Mouse (Mus musculus): ENCODE data around the gene Cdc37. TPM values are rescaled to one million over a fixed set of nuclear protein-coding genes. Genes with fewer than 3 reads are reported as not detected.

Gene Cdc37
- total RNA-seq, 1 experiment from 2014 or later = 117 TPM

DNA sequence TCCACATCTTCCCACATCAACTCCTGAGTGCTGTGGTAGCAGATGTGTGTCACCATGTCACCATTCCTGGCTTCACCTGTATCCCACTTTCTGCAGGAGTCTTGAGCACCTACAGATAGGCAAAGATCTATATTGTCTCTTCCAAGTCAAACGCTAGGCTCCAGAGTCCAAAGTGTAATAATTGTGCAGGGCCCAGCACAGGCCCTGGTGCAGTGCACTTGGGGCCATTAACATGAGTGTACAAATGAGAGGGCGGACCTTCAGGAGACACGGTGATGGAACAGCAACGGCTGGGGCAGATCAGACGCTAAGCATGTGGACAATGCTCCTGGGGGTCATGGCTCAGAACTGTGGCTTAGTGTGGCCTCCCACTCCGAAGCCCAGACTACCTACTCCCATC is 36.0 kb downstream of the Cdc37 start:
- no peak for ATAC-seq (ENCODE audit: extremely low read depth, insufficient number of reproducible peaks, low FRiP score, poor library complexity, severe bottlenecking)

DNA sequence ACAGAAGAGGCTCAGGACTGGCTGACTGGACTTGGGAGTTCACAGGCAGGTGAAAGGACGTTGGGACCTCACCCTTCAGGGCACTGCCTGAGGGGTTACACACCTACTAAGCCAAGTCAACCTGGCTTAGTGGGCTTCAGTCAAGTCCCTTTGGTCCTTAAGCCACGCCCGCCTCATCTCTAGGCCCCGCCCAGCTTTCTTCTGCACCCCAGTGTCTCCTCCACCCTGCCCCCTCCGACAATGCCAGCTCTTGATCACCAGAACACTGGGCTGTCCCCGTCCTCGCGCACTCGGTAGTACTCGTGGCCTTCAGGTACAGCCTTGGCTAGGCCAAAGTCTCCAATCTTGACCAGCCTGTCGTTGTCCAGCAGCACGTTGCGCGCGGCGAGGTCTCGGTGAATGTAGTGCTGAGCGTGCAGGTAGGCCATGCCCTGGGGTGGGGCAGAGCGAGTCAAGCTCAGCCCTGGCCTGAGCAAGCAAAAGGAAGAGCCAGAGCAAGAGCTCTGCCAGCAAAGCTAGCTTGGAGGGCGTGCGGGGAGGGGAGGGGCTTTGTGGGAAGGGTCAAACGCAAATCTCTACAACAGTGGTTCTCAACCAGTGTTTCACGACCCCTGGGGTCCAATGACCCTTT is 42.1 kb downstream of the Cdc37 start:
- no peak for ATAC-seq (ENCODE audit: extremely low read depth, insufficient number of reproducible peaks, low FRiP score, poor library complexity, severe bottlenecking)

DNA sequence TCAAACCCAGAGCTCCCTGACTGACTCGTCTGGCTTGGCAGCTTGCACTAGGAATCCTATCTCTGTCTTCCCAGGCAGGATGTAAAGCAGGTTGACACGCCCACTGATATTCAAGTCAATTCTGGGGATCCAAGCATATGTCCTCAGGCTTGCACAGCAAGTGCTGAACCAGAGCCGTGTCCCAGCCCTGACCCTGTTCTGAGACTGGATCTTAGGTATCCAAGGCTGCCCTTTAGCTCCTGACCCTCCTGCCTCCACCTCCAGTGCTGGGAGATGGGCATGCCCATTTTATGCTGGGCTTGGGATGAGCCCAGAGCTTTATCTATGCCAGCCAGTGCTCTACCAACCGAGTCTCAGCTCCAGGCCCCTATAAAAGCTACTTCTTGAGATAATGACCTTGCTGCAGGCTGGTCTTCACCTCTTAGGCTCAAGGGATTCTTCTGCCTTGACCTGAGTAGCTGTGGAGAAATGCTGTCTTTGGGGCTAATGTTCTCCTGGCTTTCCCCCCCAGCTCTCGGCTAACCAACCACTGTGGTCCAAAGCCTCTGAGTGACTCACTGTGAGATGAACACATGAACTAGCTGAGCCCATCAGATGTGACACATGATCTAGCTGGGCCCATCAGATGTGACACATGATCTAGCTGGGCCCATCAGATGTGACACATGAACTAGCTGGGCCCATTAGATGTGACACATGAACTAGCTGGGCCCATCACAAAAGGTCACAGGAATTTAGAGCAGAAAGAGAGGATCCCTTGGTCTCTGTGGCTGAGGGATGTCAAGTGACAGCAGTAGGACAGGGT is 43.8 kb downstream of the Cdc37 start:
- ATAC-seq (ENCODE audit: extremely low read depth, insufficient number of reproducible peaks, low FRiP score, poor library complexity, severe bottlenecking) = no peak

DNA sequence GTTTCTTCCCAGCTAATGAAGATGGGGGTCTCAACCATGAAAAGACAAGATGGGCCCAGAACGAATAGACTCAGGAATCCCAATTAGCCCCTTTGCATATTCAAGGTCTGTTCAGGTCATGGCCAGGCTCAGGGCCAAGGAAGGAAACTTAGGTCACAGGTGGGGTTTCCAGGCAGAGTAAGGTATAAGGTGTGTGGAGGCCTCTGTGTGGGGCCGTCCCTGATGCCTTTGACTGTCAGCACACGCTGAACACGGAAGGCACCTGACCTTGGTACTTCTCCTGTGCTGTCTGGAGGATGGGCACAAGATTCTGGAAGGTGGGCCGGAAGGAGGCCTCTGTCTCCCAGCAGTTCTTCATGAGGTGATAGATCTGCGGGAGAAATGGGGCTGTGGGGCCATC is 45.0 kb downstream of the Cdc37 start:
- ATAC-seq (ENCODE audit: extremely low read depth, insufficient number of reproducible peaks, low FRiP score, poor library complexity, severe bottlenecking) = no peak

DNA sequence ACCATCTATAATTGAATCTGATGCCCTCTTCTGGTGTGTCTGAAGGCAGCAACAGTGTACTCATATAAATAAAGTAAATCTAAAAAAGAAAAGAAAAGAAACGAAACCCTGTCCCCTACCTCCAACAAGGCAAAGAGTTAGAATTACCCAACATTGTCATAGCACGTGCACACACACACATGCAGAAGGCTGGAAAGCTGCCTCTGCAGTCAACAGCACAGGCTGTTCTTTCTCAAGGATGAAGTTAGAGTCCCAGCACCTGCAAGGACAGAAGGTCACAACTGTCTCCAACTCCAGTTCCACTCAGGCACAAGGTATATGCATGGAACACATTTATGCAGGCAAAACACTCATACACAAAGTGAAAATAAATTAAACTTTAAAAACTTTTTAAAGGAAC is 47.7 kb downstream of the Cdc37 start:
- ATAC-seq (ENCODE audit: extremely low read depth, insufficient number of reproducible peaks, low FRiP score, poor library complexity, severe bottlenecking) = no peak

DNA sequence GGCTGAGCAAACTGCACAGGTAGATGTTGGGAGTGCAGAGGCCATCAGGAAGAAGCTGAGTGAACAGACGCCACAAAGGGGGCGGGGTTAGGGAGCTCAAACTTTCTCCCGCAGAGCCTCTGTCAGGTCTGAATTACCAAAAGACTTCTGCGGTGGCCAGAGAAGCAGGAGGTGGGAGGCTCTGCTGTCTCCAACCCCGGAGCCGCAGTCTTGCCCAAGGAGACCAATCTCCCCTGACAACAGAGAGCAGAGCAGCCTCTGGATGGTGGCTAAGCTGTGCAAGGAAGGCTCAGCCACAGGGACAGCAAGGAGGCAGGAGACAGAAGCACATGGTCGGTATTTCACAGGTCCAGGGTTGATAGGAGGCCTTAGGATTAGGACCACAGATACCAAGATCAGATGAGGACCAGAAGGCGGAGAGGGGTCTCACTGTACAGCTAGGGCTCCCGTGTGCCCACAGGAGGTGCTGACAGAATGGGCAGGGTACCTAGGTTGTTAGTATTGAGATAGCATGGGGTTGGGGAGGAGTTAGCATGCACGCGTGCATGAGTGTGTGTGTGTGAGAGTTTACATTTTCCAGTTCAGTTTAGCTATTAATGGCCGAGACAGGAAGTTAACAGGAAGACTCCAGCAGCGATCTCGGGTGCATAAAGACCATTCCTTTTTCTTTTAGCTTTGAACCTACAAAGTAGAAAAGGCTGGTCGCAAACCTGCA is 49.2 kb downstream of the Cdc37 start:
- ATAC-seq (ENCODE audit: extremely low read depth, insufficient number of reproducible peaks, low FRiP score, poor library complexity, severe bottlenecking) = no peak

DNA sequence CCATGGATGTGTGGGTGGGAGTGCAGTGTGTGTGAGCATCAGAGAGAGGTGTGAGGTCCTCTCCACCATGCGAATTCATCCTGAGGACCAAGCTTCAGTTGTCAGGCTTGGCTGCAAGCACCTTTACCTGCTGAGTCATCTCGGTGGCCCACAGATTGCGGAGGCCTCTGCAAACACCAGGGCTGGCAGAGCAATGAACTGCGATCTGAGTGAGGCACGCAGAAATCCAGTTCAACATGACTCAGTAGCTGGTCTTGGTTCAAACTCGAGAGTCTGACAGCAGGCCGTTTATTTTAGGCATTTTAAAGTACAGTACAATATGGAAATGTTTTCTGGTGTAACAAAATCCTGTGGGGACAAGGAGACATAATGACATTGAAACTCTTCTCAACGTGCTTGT is 52.0 kb downstream of the Cdc37 start:
- no peak for ATAC-seq (ENCODE audit: extremely low read depth, insufficient number of reproducible peaks, low FRiP score, poor library complexity, severe bottlenecking)

DNA sequence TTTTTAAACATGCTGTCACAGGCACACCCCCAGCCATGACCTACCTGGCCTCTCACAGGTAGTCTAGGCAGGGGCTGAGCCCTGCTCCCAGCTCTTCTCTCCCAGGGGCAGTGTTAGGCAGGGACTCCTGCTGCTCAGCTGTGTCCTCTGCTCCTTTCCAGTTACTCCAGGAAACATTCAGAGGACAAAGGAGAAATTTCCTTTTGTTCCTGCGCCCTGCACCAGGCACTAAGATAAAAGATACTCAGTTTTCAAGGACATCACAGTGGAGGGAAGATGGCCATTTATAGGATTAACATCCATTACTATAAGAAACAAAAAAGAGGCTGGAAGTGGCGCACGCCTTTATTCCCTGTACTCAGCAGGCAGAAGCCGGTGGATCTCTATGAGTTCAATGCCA is 53.8 kb downstream of the Cdc37 start:
- ATAC-seq (ENCODE audit: extremely low read depth, insufficient number of reproducible peaks, low FRiP score, poor library complexity, severe bottlenecking) = no peak

DNA sequence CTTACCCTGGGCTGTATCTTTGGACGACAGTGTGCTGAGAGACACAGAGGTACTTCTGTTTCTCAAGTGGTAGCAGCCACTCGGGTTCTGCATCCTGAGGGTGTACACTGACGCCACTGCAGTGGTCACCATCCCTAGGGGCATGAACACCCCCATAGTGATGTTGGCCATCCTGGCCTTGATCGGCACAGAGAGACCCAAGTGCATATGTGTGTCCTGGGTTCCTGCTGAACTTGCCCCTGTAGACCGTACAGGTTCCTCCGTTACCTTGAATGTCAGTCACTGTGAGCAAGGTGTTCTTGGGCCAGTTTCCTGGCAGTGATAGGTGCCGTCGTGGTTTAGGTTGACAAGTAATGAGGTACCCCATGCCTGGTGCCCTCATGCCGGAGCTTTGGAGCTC is 56.4 kb downstream of the Cdc37 start:
- no peak for ATAC-seq (ENCODE audit: extremely low read depth, insufficient number of reproducible peaks, low FRiP score, poor library complexity, severe bottlenecking)

DNA sequence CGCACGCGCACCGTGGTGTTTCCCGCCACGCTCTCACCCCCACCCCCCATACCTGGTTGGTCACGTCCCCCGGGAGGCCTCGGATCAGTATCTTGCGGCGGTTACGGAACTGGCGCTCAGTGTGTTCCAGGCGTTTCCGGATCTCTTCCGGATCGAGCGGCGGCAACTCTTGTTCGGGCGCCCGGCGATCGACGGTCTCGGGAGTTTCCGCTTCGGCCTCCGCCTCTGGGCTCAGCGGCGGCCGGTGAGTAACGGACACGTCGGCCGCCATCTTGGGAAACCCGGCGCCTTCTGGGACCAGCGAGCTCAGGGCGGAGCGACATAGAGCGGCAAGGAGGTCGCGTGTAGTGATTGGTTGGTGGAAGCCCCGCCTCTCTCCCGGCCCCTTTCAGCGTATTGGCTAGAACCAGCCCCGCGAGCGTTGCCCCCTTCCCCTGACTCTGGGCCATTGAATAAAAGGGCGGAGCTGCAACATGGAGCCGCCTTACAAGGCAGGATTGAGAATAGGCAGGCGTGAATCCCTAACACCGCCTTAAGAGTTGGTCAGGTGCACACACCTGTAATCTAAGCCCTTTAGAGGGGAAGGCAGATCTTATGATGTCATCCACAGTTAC is 58.0 kb downstream of the Cdc37 start, which contains the start of the genes Gm38431 and Raver1:
Gm38431 (minus strand) TSS at position 291 of the 614 bp plus-strand sequence.
Raver1 (minus strand) TSS at position 302 of the 614 bp plus-strand sequence.
- peak; percentile 98 for ATAC-seq (ENCODE audit: extremely low read depth, insufficient number of reproducible peaks, low FRiP score, poor library complexity, severe bottlenecking)

DNA sequence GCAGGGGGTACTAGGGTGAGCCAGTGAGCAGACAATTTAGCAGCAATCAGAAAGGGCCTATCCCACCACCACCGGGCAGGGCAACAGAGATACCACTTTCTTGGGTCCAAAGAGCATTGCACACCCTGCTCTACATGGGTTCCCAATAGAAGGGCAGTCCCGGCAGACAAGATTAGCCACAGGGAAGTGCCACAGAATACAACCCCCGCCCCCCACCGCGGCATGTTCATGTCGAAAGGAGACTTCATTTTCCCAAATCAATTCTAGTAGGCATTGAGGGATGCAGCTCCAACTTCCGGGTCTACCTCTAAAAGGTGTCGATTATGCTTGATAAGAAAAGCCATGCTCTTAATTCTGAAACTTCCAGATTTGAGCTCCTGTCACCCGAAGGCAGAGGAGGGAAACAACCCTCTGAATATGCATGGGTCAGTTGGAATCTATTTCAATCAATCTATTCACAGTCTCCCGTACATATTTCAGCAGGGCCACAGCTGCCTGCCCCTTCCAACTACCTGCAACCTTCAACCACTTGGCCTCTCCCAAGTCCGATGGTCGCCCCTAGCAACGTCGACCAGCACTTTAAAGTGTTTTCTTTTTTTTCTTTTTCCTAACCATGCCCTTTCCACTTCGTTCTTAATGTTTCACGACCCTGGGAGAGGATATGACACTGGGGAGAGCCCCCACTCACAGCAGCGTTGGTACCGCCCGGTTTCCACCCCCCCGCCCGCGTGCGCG is 58.6 kb downstream of the Cdc37 start:
- no peak for ATAC-seq (ENCODE audit: extremely low read depth, insufficient number of reproducible peaks, low FRiP score, poor library complexity, severe bottlenecking)

DNA sequence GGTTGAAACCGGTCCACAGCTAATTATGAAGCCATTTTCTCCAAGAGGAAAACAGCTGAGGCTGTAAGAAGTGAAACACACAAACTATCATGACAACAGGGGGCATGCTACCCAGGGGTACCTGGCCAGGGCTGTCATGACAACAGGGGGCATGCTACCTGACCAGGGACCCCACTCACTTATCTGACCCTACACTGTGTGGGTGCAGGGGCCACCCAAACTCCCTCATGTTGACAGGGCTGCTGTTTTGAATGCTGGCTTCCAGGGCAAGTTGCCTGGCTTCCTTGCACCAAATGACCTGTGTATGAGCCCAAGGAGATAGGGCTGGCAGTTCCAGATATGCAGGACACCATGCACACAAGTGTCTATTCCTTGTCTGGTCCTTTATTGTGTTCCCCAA is 59.2 kb downstream of the Cdc37 start:
- no peak for ATAC-seq (ENCODE audit: extremely low read depth, insufficient number of reproducible peaks, low FRiP score, poor library complexity, severe bottlenecking)

DNA sequence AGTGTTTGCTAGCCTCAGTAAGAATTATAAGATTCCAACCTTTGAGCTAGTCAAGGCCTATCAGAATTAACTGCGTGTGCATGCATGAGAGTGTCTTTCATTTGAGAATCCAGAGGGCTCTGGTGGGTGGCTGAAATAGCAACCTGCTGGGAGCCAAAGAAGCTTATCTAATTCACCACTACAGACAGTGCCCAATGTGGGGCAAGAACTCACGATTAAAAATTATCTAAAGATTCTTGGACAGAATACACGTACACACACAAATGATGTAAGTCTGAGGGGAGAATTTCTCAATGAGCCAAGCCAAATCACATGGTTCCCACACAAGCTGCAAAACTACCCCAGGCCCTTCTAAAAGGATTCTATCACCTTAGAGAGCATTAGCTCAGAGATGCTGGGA is 66.5 kb downstream of the Cdc37 start:
- ATAC-seq (ENCODE audit: extremely low read depth, insufficient number of reproducible peaks, low FRiP score, poor library complexity, severe bottlenecking) = no peak

Other genes with a start within 250 kb of the Cdc37 start
- gene Dnmt1, start 190.1 kb downstream of the Cdc37 start, total RNA-seq (2017) = 58.3 and 60.4 TPM in 2 replicates
- 0.98 and 1.3 TPM in 2 replicates for gene S1pr2, start 173.2 kb downstream of the Cdc37 start, total RNA-seq (2017)
- 26.6 and 30.0 TPM in 2 replicates for gene Mrpl4, start 147.2 kb downstream of the Cdc37 start, total RNA-seq (2017)
- 34.6 and 36.9 TPM in 2 replicates for gene Icam1, start 134.0 kb downstream of the Cdc37 start, total RNA-seq (2017)
- gene Icam4, start 120.6 kb downstream of the Cdc37 start, total RNA-seq (2017) = not detected in 2 replicates
- gene Icam5, start 117.9 kb downstream of the Cdc37 start, total RNA-seq (2017) = 0.12 TPM in 1 of 2 replicates, not detected in the other
- not detected in 2 replicates for gene Zglp1, start 82.9 kb downstream of the Cdc37 start, total RNA-seq (2017)
- gene Gm49373, start 76.9 kb downstream of the Cdc37 start, total RNA-seq (2017) = 0.23 and 0.25 TPM in 2 replicates
- gene Fdx1l, start 76.4 kb downstream of the Cdc37 start, total RNA-seq (2017) = 11.1 and 15.7 TPM in 2 replicates
- gene Gm38431, start 58.0 kb downstream of the Cdc37 start, total RNA-seq (2017) = 4.7 TPM in 2 replicates
- gene Raver1, start 58.0 kb downstream of the Cdc37 start, total RNA-seq (2017) = 15.0 and 15.4 TPM in 2 replicates
- gene Tyk2, start 18.7 kb downstream of the Cdc37 start, total RNA-seq (2017) = 30.4 and 32.4 TPM in 2 replicates
- gene Pde4a, start 15.7 kb upstream of the Cdc37 start, total RNA-seq (2017) = 1.5 and 2.6 TPM in 2 replicates
- gene Keap1, start 89.4 kb upstream of the Cdc37 start, total RNA-seq (2017) = 25.0 and 29.5 TPM in 2 replicates
- gene S1pr5, start 98.5 kb upstream of the Cdc37 start, total RNA-seq (2017) = 4.7 and 5.9 TPM in 2 replicates
- gene Atg4d, start 115.3 kb upstream of the Cdc37 start, total RNA-seq (2017) = 18.3 and 31.7 TPM in 2 replicates
- gene Kri1, start 138.0 kb upstream of the Cdc37 start, total RNA-seq (2017) = 175 and 178 TPM in 2 replicates
- 74.5 and 93.6 TPM in 2 replicates for gene Cdkn2d, start 141.4 kb upstream of the Cdc37 start, total RNA-seq (2017)
- gene Ap1m2, start 162.4 kb upstream of the Cdc37 start, total RNA-seq (2017) = 7.6 and 13.6 TPM in 2 replicates
- gene Slc44a2, start 170.7 kb upstream of the Cdc37 start, total RNA-seq (2017) = 269 and 279 TPM in 2 replicates
- 58.2 and 67.9 TPM in 2 replicates for gene Ilf3, start 217.9 kb upstream of the Cdc37 start, total RNA-seq (2017)